Mouse (Mus musculus): ENCODE results near the gene Ptprj.

DNA sequence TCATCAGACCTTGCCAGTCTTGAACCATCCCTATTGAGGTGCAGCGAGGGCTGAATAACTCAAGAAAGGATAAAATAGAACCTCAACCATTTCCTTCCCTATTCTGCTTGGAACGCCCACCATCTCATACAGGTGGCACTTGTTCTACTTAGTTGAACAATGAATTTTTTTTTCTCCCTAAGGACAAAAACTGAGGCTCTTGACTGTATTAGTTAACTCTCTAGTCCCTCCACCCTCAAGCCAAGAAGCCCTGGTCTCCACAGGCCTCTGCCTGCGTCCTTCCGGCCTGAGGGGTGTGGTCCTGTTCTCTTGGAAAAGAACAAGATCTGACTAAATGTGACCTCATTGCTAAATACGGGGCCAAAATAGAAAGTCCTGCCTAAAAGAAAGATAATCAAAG is 48.4 kb downstream of the Ptprj start:
- TF ChIP-seq CTCF (IDR thresholded peaks at IDR 0.05; ENCODE audit: low read depth): no peak
- no peak for TF ChIP-seq EP300 (optimal IDR thresholded peaks at IDR 0.05)

Data from stomach, postnatal 0 days (tissue).